Mouse (Mus musculus) bone marrow macrophage, adult 2 months (primary cell): ENCODE data around the gene Galns. TPM values are rescaled to one million over a fixed set of nuclear protein-coding genes. Genes with fewer than 3 reads are reported as not detected.

Experiments used
- H3K27ac ChIP-seq: 2 replicates; pipeline ENCODE4 v1.5.1; 2012; ENCODE audit warnings: low read depth, low read length; ENCODE audit not compliant: insufficient read depth
- H3K4me1 ChIP-seq: 2 replicates; pipeline ENCODE4 v1.6.1; 2012; ENCODE audit warnings: low read length; ENCODE audit not compliant: control insufficient read depth, insufficient read depth
- H3K4me3 ChIP-seq: 2 replicates; pipeline ENCODE4 v1.5.1; 2012; ENCODE audit warnings: mild to moderate bottlenecking, low read length, moderate library complexity; ENCODE audit not compliant: insufficient read depth
- CTCF ChIP-seq: IDR thresholded peaks from 2 replicates; pipeline ENCODE4 v1.5.1; 2012; ENCODE audit warnings: low read depth, mild to moderate bottlenecking, low read length, moderate library complexity
- POLR2A ChIP-seq: IDR thresholded peaks from 2 replicates; pipeline ENCODE4 v1.6.1; 2012; ENCODE audit warnings: mild to moderate bottlenecking, low read depth, low read length, borderline replicate concordance
- polyA plus RNA-seq: library from polyadenylated mRNA; stranded (reverse); fragments of >200 nt; gene quantifications from 2 replicates; pipeline ENCODE4 v1.2.4, GENCODE M21; 2012; ENCODE audit not compliant: missing spikeins, insufficient read depth, insufficient read length

The Galns gene
- polyA plus RNA-seq, 1 experiment, result 36.7 TPM

DNA sequence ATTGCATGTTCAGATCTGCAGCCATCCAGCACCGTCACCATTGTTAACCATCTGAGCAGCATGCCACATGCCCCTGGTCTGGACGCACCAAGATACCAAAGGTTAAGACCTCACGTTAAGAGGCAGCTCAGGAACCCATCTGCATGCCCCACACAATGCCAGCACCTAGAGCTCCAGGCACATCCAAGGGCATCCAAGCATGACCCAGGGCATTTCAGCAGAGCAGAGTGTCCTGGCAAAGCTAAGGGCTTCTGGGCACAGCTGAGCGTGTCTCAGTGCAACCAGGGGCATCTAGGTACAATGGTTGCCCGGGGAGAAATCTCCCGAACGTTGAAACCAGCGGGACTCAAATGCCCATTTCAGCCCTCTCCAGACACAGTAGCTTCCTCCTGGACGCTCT lies 10.6 kb downstream of the Galns start:
- Histone ChIP-seq H3K4me3 (no peak overlapping the region), H3K27ac (no peak overlapping the region), H3K4me1 (peaks cover 17% of the 10 kb centered on the region)
- TF ChIP-seq CTCF (no peak), POLR2A (no peak)

DNA sequence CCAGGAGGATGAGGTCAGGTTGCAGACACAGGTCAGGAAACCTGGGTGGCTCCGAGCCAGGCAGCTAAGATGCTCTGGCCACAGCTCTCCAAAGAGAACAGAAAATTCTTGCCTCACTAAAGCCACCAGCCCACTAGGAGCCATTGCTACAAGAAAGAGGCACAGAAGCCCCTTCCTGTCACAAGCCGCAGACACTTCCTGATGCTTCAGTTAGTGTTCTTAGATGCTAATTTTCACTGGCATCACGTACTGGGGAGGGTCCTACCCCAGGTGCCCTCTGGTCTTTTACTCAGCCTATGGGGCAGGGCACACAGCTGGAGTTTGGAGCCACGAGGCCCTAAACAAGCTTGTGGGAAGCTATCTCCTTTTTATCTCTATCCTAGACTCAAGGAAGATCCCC lies 15.2 kb downstream of the Galns start:
- TF ChIP-seq POLR2A, result no peak
- no peak for TF ChIP-seq CTCF
- no peak overlapping the region for H3K4me3 ChIP-seq
- peaks cover 6% of the 10 kb centered on the region for H3K4me1 ChIP-seq
- no peak overlapping the region for H3K27ac ChIP-seq

DNA sequence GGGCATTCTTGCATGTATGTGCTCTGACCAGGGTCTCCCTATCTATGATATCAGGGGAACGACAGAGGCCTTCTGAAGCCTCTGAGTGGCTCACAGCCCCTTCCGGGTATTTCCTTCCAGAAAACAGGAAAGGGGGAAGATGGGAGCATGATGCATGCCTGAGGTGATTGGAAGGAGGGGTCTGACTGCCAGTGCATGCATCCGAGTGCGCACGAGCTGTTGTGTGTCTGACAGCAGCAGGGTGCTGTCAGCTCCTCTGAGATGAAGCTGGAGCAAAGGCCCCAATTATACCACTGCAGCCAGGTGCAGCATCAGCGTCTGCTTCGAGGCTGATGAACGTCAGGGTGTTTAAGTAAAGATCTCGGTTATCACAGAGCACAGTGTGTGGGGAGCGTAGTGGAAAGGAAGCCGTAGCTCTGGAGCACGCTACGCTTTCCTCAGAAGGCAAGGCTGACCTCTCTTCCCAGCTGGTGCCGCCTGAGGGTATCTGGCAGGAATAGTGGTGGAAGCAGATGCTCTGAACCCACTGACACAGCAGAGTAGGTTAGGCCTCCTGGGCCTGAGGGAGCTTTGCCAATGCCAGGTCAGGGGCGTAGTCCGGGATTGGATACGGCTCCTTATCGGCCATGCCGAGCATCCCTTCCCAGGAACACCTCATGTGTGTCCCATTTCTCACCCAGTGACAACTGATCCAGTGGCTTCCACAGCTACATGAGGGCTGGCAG lies 17.3 kb downstream of the Galns start:
- no peak overlapping the region for H3K4me3 ChIP-seq

DNA sequence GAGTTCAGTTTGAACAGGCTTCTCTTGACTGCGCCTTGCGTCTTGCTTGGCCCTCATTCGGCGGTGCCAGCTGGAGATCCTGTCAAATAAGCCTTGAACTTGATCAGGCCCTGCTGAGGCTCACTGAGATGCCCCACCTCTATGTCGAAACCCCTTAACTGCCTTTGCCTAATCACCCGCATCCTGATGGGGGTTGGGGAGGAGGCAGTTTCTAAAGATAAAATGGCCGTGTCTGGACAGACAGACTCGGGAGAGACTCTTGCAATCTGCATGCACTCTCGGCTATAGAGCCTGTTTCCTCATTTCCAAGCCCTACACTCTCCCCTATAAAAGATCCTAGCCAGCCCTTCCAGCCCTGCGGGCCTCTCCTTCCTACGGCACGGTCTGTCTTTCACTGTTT lies 18.0 kb downstream of the Galns start:
- Histone ChIP-seq H3K4me3 (no peak overlapping the region), H3K27ac (no peak overlapping the region), H3K4me1 (peaks cover 6% of the 10 kb centered on the region)
- no peak for TF ChIP-seq CTCF
- TF ChIP-seq POLR2A, result no peak

More for the DNA sequence above, 17.3 kb downstream of the Galns start:
- no peak for TF ChIP-seq CTCF
- TF ChIP-seq POLR2A, result no peak
- Histone ChIP-seq H3K27ac (no peak overlapping the region), H3K4me1 (peaks cover 6% of the 10 kb centered on the region)

DNA sequence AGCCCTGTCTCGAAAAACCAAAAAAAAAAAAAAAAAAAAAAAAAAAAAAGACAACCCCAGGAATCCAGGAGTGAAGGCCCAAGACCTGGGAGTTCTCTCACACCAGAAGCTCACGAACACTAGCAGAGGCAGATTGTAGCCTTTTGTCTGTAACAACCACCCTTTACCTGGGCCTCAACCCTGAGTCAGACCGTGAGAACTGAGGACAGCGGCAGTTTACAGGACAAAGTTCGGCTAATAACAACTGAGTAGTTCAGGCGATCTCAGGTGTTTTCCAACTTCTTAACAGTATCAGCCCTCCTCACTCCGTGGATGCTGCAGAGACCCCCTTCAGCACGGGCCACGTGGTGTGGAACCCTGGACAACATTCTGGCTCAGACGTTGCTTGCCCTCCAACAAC lies 24.5 kb downstream of the Galns start:
- no peak overlapping the region for H3K27ac ChIP-seq
- no peak for TF ChIP-seq CTCF
- TF ChIP-seq POLR2A, result no peak
- H3K4me3 ChIP-seq, result no peak overlapping the region
- peaks cover 35% of the 10 kb centered on the region for H3K4me1 ChIP-seq

DNA sequence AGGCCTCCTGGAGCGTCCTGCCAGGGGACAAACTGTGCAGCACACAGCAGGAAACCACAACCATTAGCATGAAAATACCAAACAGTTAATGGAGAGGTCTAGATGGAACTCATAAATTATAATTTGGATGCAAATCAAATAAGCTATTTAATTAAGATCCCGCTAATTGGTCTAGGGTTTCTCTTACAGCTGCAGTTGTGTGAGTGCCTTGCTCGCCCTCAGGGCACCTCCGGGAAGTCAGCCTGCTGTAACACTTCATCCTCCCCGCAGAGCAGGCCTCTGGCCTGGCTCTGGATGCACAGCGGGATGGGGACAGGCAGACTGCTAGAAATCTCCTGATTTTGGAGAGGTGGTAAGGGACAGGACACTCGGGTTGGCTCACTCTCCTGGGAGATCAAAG lies 25.1 kb downstream of the Galns start:
- Histone ChIP-seq H3K27ac (peak overlapping the region; percentile 79), H3K4me1 (peaks cover 35% of the 10 kb centered on the region), H3K4me3 (no peak overlapping the region)
- TF ChIP-seq POLR2A, result no peak
- no peak for TF ChIP-seq CTCF

DNA sequence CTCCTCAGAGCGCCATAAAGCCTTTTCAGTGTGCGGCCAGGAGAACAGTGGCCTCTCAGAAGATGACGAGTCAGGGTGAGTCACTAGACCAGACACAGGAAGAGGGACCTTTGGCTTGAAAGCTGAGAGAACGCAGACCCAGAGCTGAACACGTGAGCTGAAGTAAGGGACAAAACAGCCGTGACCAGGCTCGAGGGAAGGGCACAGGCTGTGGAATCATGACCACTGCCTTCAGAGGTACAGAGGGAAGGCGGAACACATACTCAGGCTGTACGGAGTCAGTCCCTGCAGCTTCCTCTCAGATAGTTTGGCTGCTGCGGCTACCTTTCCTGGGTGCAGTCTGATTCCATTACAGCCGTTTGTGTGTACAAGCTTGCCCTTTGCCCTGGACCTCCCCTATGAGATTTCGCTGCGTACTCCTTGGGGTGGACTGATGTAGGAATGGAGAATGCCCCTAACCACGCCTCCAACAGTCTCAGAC lies 25.8 kb downstream of the Galns start:
- no peak for TF ChIP-seq POLR2A
- TF ChIP-seq CTCF, result no peak
- H3K4me1 ChIP-seq, result peaks cover 35% of the 10 kb centered on the region
- peak overlapping the region; percentile 79 for H3K27ac ChIP-seq
- H3K4me3 ChIP-seq, result peak overlapping the region; percentile 25

DNA sequence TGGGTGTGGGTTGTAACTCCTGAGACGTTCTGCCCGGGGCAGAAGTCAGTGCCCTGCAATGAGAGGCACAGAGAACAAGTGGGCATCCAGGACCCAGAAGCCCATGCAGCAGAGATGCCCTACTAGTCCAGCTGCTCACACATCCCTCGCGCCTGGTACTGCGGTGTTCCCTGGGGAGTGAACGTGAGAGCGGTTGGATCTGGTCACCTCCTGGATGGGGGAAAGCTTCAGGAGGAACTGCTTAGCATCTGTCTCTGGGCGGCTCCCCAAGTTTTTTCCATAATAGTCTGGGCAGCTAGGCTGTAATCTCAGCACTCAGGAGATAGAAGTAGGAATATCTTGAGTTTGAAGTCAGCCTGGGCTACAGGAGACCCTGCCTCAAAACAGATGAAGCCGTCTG lies 26.3 kb downstream of the Galns start:
- Histone ChIP-seq H3K27ac (peak overlapping the region; percentile 79), H3K4me3 (no peak overlapping the region), H3K4me1 (peaks cover 35% of the 10 kb centered on the region)
- TF ChIP-seq CTCF, result no peak
- TF ChIP-seq POLR2A, result no peak

DNA sequence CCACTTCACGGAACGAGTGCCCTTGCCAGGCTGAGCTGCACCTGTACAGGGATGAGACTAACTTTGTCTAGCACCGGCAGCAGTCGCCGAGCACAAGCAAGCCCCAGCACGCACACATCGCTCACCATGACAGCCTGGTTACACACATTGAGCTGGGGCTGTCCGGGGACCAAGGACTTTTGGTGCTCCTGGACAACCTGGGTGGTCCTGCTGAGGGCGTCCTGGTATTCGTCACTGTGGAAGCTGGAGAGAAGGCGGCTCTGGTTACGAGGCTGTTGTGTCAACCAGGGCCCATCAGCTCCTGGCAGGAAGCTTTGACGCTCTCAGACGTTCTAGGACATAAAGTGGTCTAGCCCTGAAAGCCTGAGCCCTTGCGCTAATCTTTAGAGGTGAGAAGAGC lies 30.3 kb downstream of the Galns start:
- H3K4me3 ChIP-seq, result no peak overlapping the region
- TF ChIP-seq POLR2A (no peak), CTCF (no peak)
- peaks cover 31% of the 10 kb centered on the region for H3K4me1 ChIP-seq
- no peak overlapping the region for H3K27ac ChIP-seq

DNA sequence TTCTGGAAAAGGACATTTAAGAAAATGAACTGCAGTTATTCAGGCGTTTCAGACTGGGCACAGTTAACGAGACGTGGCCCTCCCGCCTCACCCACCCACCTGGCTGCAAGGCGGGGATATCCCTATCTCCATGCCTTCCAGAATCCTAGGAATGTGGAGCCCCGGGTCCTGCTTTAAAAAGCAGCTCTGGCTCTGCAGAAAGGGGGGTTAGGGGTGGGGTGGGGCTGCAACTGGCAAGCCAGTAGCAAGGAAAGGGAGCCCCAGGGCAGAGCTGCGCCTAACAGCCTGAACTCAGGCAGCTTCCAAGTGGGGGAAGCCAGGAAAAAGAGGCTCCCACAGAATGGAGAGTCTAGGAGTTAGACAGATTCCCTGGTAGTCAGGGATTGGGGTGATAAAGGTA lies 32.1 kb downstream of the Galns start:
- Histone ChIP-seq H3K27ac (no peak overlapping the region), H3K4me1 (peaks cover 23% of the 10 kb centered on the region), H3K4me3 (no peak overlapping the region)
- TF ChIP-seq CTCF (no peak), POLR2A (no peak)

DNA sequence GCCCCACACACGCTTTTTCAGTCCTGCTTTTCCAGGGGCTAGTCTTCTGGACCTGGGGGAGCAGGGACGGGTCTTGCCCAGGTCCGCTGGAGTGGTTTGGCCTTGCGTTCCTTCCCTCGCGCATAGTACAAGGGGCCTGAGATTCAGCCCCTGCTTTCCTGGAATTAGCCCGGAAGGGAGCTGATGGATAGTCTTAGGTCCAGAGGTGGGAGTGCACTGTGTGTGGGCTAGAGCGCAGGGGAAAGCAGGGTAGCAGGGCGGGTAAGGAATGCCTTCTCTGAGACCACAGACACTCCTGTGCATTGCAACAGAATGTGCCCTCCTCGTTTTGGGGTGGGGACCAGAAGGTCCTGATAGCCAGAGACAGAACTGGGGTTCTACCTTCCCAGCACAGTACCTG lies 34.1 kb downstream of the Galns start:
- Histone ChIP-seq H3K27ac (no peak overlapping the region), H3K4me1 (peaks cover 12% of the 10 kb centered on the region), H3K4me3 (peak overlapping the region; percentile 73; the same call in 1 of the 2 replicates)
- TF ChIP-seq POLR2A, result no peak
- TF ChIP-seq CTCF, result no peak
